Mouse (Mus musculus) liver, adult 2 months (tissue): ENCODE data around the gene Cpsf4.

Source experiments
- CTCF ChIP-seq: fragments of 200-500 bp; IDR thresholded peaks from 2 replicates; pipeline ENCODE4 v1.5.1; 2011; ENCODE audit warnings: low read depth, low read length, control low read depth
- POLR2A ChIP-seq: fragments of 200-500 bp; IDR thresholded peaks from 2 replicates; pipeline ENCODE4 v1.6.1; 2011; ENCODE audit warnings: low read length, control low read depth; ENCODE audit not compliant: insufficient read depth; ENCODE audit errors: extremely low read depth

- TF ChIP-seq POLR2A (no peak), CTCF (no peak)
Observed at GRCm38 (mm10) chr5:145211340-145211739, 44.3 kb downstream of the Cpsf4 start.
